Mouse (Mus musculus) hematopoietic stem cell, adult 5-6 weeks (primary cell): ENCODE measurements around the gene Il17re. TPM values are rescaled to one million over a fixed set of nuclear protein-coding genes. Genes with fewer than 3 reads are reported as not detected.

Experiments
- ATAC-seq, 2 experiments: fragments of 125-278 bp in 1 of 2; replicated peaks in 1 of 2; 2 replicates each; pipeline ENCODE4 v1.8.0; 2016 to 2017; ENCODE audit warnings: inconsistent platforms in 2 of 2, mild to moderate bottlenecking in 2 of 2, moderate number of reproducible peaks in 2 of 2, low read depth in 1 of 2, moderate TSS enrichment in 1 of 2; ENCODE audit not compliant: low FRiP score in 2 of 2, poor library complexity in 2 of 2, severe bottlenecking in 2 of 2, insufficient read depth in 1 of 2, low TSS enrichment in 1 of 2
- total RNA-seq: library from RNA; stranded (forward); fragments of 172-1452, 232-1000 nt; gene quantifications from 2 replicates; pipeline ENCODE4 v1.2.3, GENCODE M21; 2017

The Il17re gene
- total RNA-seq, 1 experiment from 2014 or later, result 8.4 TPM

DNA sequence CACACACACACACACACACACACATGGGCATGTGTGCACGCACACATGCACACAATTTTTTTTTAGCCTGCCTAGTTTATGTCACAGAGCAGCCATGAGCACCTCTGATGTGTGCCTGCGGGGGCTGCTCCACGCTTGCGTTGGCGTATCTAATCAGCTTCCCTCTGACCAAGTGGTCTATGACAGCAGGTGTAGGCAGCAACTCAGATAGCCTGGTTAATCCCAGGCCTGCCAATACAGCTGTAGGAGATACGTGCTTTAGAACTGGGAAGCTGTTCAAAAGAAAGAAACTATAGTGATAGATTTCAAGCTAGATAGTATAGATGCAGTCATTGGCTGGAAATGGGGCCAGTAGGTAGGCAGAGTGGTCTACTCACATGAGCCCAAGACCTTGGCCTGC is 15.4 kb downstream of the Il17re start:
- ATAC-seq, result no peak

DNA sequence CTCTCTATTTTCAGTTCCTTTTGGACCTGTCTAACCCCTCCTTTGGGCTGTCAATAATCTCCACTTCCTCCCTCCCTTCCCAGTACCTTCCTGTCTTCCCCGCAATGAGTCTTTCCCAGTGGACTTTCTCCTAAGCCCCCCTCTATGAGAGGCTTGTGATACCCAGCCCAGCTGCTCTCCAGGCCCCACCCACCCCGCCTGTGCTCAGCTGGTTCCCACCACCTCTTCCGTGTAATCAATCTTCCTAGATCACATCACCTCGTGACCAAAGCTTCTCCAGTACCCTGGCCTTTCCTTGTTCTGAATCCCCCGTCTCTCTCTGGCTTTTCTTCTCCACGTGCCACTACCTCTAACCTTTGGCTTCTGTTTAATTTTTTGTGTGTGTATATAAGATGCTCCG is 19.1 kb downstream of the Il17re start:
- ATAC-seq, result no peak

DNA sequence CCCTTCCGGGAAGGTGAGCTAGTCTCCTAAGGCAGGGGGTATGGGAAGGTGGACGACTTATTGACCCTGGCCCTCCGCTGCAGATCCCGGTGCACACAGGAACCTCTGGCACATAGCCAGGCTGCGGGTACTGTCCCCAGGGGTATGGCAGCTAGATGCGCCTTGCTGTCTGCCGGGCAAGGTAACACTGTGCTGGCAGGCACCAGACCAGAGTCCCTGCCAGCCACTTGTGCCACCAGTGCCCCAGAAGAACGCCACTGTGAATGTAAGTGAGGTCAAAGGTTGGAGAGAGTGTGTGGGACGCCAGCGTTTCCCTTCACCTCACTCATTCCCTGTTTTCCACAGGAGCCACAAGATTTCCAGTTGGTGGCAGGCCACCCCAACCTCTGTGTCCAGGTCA is 20.6 kb downstream of the Il17re start:
- no peak for ATAC-seq

DNA sequence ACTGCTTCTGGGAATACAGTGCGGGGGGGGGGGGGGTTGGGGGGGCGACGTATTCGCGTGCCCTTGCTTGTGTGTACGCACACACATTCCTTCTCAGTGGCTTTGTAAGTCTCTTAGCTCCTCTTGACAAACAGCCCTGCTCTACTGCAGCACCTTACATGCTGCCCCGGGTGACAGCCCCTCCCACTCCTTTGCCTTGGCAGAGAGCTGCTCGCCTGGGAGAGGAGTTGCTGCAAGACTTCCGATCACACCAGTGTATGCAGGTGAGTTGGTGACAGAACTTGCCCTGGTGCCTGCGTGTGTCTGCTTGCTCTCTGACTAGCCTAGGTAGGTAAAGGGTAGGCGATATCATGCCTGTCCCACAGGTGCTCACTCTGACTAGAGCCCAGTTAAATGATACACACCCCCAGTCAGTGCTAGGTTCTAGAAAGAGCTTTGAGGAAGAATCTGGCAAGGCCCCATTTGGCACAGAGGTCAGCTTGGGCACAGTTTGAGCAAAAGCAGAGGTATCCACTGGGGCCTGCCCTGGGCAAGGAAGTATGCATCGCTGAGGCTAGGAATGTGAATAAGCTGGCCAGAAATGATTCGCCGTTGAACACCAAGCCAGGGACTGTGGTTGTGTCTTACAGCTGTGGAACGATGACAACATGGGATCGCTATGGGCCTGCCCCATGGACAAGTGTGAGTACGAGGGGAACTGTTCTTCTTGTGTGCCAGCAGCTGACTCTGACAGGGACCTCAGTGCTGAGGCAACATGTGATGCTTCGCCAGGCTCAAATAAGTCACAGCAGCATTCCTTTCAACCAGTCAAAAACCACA is 22.5 kb downstream of the Il17re start:
- ATAC-seq, result no peak

DNA sequence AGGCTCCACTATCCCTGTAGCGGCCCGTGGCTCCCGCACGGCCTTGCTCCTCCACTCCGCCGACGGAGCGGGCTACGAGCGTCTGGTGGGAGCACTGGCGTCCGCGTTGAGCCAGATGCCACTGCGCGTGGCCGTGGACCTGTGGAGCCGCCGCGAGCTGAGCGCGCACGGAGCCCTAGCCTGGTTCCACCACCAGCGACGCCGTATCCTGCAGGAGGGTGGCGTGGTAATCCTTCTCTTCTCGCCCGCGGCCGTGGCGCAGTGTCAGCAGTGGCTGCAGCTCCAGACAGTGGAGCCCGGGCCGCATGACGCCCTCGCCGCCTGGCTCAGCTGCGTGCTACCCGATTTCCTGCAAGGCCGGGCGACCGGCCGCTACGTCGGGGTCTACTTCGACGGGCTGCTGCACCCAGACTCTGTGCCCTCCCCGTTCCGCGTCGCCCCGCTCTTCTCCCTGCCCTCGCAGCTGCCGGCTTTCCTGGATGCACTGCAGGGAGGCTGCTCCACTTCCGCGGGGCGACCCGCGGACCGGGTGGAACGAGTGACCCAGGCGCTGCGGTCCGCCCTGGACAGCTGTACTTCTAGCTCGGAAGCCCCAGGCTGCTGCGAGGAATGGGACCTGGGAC is 24.3 kb downstream of the Il17re start:
- peak; percentile 5 to 43; a peak in 2 of 4 replicates for ATAC-seq

DNA sequence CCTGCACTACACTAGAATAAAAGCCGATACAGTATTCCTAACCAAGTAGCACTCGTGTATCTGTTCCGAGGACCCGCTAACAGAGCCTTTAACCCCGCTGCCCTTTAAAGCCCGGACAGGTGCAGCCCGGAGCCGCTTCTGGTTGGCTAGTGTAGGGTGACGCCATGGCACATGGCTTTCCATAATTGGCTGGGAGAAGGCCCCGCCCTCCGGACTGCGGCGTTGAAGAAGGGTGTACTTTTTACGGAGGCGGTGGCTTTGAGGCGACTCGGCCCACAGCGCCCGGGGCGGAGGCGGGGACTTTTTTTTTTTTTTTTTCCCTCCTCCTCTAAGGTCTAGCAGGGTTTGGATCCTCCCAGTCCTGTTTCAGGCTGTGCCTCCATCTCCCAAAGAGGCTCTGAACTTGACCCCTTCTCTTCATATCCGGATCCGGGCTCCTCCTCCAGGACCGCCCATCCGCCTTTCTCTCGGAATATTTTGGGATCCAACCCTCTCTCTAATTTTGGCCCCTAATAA is 24.9 kb downstream of the Il17re start, which contains the start of gene Creld1:
TSS of gene Creld1 (plus strand) at position 198 of the 516 bp plus-strand sequence.
- ATAC-seq, result peak; percentile 95 to 99

DNA sequence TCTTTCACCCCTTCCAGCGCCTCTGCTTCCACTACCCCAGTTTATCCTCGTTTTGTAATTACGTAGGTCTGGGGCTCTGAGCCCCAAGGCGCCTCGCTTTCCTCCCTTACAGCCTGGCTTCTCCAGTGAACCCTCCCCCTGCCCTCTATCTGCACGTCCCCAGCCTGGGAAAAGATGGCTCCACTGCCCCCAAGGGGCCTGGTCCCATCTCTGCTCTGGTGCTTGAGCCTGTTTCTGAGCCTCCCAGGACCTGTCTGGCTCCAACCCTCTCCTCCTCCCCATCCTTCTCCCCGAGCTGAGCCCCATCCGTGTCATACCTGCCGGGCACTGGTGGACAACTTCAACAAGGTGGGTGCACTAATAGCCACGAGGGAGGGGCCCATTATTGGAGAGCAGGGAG is 25.4 kb downstream of the Il17re start:
- 0 out of 4 replicates have a peak, but pooled peaks of 1 of the 2 experiments have one; percentile 2 for ATAC-seq

DNA sequence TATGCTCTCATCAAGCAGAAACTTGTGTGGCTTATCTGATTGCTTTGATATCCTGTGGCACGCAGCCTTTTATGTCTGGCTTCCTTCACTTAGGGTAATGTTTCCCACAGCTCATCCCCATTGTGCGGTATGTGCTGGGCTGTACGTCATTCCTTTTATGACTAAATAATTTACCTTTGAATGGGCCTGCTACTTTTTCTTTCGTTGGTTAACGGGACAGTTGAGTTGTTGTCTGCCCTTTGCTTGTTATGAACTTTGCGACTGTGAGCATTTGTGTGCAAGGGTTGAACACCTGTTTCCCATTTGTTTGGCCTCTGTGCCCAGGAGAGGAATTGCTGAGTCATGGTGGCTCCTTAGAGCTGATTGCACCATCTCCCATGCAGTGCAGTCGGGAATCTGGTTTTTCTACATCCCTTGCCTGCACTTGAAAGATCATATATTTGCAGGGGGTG is 28.9 kb downstream of the Il17re start:
- no peak for ATAC-seq

DNA sequence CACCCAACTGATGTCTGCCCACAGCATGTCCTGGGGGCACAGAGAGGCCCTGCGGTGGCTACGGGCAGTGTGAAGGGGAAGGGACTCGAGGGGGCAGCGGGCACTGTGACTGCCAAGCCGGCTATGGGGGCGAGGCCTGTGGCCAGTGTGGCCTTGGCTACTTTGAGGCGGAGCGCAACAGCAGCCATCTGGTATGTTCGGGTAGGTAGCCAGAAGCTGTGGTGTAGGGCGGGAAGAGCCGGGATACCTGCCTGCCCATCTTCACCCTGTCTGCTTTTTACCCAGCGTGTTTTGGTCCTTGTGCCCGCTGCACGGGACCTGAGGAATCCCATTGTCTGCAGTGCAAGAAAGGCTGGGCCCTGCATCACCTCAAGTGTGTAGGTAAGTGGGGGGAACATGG is 31.1 kb downstream of the Il17re start:
- no peak for ATAC-seq

DNA sequence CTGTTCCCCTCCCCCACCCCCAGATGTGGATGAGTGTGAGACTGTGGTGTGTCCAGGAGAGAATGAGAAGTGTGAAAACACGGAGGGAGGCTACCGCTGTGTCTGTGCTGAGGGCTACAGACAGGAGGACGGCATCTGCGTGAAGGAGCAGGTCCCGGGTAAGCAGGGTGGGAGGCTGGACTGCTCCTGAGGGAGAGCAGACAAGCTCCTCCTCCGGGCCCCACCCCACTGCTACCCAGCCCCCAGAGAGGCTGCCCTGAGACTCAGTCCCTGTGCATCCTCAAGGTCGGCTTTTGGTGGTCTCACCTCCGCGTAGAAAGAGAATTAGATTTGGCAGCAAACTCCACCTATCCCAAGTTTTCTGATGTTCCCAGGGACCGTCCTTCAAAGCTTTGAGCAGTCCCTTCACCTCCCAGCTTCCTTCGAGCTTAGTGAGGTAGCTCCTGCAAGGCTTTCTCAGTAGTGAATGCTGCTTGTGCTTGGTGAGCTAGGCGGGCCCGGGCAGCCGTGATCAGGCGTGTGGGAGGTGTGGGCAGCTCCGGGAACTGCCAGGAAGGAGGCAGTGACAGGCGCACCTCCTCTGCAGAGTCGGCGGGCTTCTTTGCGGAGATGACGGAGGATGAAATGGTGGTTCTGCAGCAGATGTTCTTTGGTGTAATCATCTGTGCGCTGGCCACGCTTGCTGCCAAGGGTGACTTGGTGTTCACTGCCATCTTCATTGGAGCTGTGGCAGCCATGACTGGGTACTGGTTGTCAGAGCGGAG is 34.0 kb downstream of the Il17re start:
- ATAC-seq, result no peak

DNA sequence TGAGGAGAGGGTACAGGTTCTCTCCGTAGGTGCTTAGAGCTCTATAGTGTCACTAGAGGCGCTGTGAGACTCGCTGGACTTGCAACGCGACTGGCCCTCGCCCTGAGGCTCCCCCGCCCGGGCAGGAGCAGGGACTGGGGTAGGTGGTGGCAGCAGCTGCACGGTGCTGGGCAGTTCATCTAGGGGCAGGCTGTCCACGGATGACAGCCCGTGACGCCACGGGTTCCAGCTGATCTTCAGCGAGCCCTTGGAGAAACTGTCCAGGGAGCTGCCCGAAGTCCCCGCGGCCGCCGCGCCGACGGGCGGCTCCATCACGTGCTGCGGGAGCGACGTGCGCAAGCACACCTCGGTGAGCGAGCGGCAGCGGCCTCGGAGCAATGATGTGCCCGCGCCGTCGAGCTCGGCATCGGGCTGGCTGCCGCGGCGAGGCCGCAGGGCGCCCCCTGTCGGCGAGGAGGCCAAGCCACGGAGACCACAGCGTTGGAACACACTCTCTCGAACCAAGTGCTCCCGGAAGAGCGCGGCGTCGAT is 36.0 kb downstream of the Il17re start:
- ATAC-seq, result peak; percentile 80 to 82

DNA sequence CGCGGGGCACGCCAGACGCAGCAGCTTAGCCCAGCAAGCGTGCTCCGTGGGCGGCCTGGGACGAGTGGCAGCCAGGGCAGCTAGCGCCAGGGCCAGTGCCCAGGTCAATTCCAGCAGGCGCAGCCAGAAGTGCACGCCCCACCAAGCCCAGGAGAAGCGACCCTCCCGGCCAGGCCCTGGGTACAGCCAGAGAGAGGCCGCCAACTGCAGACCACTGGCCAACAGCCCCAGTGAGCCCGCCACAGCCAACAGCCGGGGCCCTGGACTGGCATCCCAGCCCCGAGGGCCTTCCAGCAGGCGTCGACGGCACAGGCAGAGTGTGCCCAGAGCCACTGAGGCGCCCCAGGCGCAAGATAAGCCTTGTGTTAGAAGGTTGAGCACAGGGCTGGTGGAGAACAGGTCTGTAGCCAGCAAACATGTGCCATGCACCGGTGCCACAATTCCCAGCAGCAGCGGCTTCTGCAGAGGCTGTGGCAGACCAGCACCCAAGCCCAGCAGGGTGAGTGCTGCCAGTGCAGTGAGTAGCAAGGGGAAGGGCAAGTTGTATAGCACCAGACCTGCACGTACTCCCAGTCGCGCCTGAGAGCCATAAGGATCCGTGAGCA is 36.9 kb downstream of the Il17re start:
- no peak for ATAC-seq

DNA sequence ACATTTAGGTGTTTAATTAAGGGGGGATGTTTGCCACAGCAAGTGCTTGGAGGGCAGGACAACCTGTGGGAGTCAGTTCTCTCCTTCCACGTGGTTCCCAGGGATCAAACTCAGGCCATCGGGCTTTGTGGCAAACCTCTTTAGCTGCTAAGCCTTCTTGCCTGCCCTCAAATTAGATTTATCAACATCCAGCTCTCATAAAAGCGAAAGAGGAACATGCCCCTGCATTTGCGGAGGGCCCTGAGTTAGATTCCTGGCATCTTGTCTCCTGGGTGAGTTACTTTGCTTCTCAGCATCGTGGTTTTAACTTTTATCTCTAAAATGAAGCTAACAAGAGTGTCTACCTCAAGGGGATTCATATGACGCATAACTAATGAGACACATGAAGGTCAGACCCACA is 41.1 kb downstream of the Il17re start:
- no peak for ATAC-seq

DNA sequence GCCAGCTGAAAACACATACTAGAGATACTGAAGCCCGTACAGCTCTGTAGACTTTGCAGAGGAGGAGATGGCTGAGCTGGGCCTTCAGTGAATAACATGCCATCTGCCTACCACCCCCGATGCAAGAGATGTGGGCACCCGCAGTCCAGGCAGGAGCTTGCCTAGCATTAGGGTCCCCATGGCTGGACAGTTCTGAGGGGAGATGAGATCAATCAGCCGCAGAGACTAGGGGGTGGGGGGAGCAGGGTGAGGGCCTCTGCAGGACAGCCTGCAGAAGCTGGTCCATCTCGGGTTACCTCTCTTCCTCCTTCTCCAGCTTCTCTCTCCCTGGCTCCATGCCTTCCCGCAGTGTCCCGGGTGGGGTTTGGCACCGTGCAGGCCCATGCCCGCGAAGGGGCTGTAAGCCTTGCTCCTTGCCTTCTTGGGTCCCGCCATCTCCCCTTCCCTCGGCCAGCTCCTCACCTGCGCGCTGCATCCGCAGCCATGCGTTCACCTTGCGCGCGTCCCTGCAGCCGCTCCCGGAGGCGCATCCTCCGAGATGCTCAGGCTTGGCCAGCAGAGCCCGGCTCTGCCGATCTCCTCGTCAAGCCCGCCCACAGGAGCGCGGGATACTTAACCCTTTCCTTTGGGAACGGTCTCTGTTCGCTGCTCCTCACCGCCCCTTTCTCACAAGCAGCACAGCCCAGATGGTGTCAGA is 43.3 kb downstream of the Il17re start, which contains the start of gene Prrt3:
TSS of gene Prrt3 (minus strand) at position 544 of the 697 bp plus-strand sequence.
- ATAC-seq, result no peak

DNA sequence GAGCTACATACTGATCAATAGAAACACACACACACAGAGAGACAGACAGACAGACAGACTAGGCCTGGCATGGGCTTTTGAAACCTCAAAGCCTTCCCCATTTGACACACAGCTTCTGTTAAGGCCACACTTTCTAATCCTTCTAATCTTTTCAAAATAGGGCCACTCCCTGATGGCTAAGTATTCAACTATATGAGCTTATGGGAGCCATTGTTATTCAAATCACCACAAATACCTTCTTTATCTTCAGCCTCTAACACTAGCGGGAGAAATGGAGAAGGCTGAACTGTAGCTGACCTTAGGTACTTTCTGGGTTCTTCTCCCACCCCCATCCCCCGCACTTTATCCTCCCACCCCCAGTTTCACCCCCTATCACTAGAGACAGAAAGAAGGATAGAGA is 44.5 kb downstream of the Il17re start:
- no peak for ATAC-seq

DNA sequence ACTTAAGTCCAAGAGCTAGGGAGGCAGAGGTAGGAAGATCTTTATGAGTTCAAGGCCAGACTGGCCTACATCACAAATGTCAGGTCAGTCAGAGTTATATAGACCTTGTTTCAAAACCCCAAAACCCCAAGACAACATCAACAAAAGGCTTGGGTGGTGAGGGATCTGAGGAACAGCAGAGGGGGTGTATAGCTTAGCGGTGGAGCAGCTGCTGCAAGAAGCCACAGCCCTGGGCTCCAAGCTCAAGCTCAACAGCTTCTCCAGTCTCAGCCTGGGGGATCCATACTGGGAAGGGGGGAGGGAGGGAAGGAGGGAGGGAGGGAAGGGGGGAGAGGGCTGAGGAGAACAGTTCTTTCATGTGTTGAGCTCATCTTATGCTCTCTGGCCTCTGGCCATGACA is 47.4 kb downstream of the Il17re start:
- ATAC-seq, result no peak

DNA sequence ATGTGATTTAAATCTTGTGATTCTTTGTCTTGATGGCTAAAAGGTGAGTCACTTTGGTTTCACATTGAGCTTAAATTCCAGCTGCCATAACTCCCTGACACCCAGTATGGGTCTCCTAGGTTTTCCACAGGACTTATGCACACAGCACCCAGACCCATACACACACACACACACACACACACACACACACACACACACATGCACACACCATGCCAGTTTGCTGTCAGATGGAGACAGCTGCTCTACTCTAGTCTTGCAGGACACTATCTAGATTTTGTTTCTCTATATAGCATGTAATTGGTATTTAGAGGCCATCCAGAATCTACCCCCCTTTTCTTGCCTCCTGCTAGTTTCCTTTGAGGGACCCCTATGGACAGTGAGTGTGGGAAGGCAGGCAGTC is 48.8 kb downstream of the Il17re start:
- ATAC-seq, result no peak
